Mouse (Mus musculus): ENCODE results near the gene Mmp27.

The Mmp27 gene

GRCm38 (mm10) chr9:7571162-7571561 is at the start of gene Mmp27:
Gene Mmp27, plus strand, starts transcription at chr9:7571396.
- no peak for DNase-seq (ENCODE audit: low spot score)

GRCm38 (mm10) chr9:7526255-7526940 is 44.8 kb upstream of the Mmp27 start:
- DNase-seq (ENCODE audit: low spot score): no peak

- DNase-seq (ENCODE audit: low spot score): no peak
Measured at GRCm38 (mm10) chr9:7542763-7543162, 28.4 kb upstream of the Mmp27 start.

GRCm38 (mm10) chr9:7544923-7545457 is 26.2 kb upstream of the Mmp27 start:
- no peak for DNase-seq (ENCODE audit: low spot score)

- peak; percentile 61 for DNase-seq (ENCODE audit: low spot score)
Measured at GRCm38 (mm10) chr9:7545471-7545870, 25.7 kb upstream of the Mmp27 start.

- no peak for DNase-seq (ENCODE audit: low spot score)
Measured at GRCm38 (mm10) chr9:7545920-7546319, 25.3 kb upstream of the Mmp27 start.

GRCm38 (mm10) chr9:7551943-7552342 is 19.3 kb upstream of the Mmp27 start:
- DNase-seq (ENCODE audit: low spot score): no peak

- no peak for DNase-seq (ENCODE audit: low spot score)
Measured at GRCm38 (mm10) chr9:7553536-7553935, 17.7 kb upstream of the Mmp27 start.

- peak; percentile 18 for DNase-seq (ENCODE audit: low spot score)
Measured at GRCm38 (mm10) chr9:7554382-7554781, 16.8 kb upstream of the Mmp27 start.

GRCm38 (mm10) chr9:7558221-7559017 is 12.8 kb upstream of the Mmp27 start, which contains the start of gene Mmp8:
Gene Mmp8, plus strand, starts transcription at chr9:7558456.
- peak; percentile 41 for DNase-seq (ENCODE audit: low spot score)

GRCm38 (mm10) chr9:7560026-7560425 is 11.2 kb upstream of the Mmp27 start:
- peak; percentile 6 for DNase-seq (ENCODE audit: low spot score)

- DNase-seq (ENCODE audit: low spot score): peak; percentile 55
Measured at GRCm38 (mm10) chr9:7567376-7567775, 3.8 kb upstream of the Mmp27 start.

GRCm38 (mm10) chr9:7567923-7568322 is 3.3 kb upstream of the Mmp27 start:
- DNase-seq (ENCODE audit: low spot score): no peak

GRCm38 (mm10) chr9:7570485-7570884 is 711 bp upstream of the Mmp27 start:
- no peak for DNase-seq (ENCODE audit: low spot score)

GRCm38 (mm10) chr9:7572188-7572587 is 992 bp downstream of the Mmp27 start:
- DNase-seq (ENCODE audit: low spot score): no peak

GRCm38 (mm10) chr9:7572663-7573308 is 1.6 kb downstream of the Mmp27 start:
- no peak for DNase-seq (ENCODE audit: low spot score)

GRCm38 (mm10) chr9:7575526-7575925 is 4.3 kb downstream of the Mmp27 start:
- no peak for DNase-seq (ENCODE audit: low spot score)

GRCm38 (mm10) chr9:7577371-7577770 is 6.2 kb downstream of the Mmp27 start:
- no peak for DNase-seq (ENCODE audit: low spot score)

GRCm38 (mm10) chr9:7590063-7590462 is 18.9 kb downstream of the Mmp27 start:
- no peak for DNase-seq (ENCODE audit: low spot score)

GRCm38 (mm10) chr9:7593272-7593812 is 22.1 kb downstream of the Mmp27 start:
- no peak for DNase-seq (ENCODE audit: low spot score)

GRCm38 (mm10) chr9:7594816-7595540 is 23.8 kb downstream of the Mmp27 start:
- peak; percentile 92 for DNase-seq (ENCODE audit: low spot score)

Measured in lung, postnatal 25 days (tissue).